Mouse (Mus musculus) heart, embryonic 11.5 days (tissue): ENCODE data around the gene Sh3glb2. TPM values are rescaled to one million over a fixed set of nuclear protein-coding genes. Genes with fewer than 3 reads are reported as not detected.
A peak's percentile ranks its signal among the peaks of the same experiment; 100 is the strongest.

ENCODE experiments used
- ATAC-seq: fragments of 200-750 bp; cut with Nextera tagmentation; replicated peaks from 2 replicates; pipeline ENCODE4 v1.8.0; 2017; ENCODE audit warnings: moderate library complexity; ENCODE audit not compliant: insufficient number of reproducible peaks, low FRiP score, low TSS enrichment
- H3K27ac ChIP-seq: fragments of 300-500 bp; sonication (generic); 2 replicates; pipeline ENCODE4 v1.5.1; 2014; ENCODE audit warnings: mild to moderate bottlenecking, low read depth, low read length
- H3K27me3 ChIP-seq: fragments of 300-500 bp; sonication (generic); 2 replicates; pipeline ENCODE4 v1.6.1; 2014; ENCODE audit warnings: mild to moderate bottlenecking, low read length, mixed read lengths; ENCODE audit not compliant: control insufficient read depth, insufficient read depth
- H3K36me3 ChIP-seq: fragments of 300-500 bp; sonication (generic); 2 replicates; pipeline ENCODE4 v1.6.1; 2014; ENCODE audit warnings: mild to moderate bottlenecking, low read length, moderate library complexity, mixed read lengths; ENCODE audit not compliant: control insufficient read depth, insufficient read depth
- H3K4me1 ChIP-seq: fragments of 300-500 bp; sonication (generic); 2 replicates; pipeline ENCODE4 v1.6.1; 2014; ENCODE audit warnings: low read length; ENCODE audit not compliant: control insufficient read depth, insufficient read depth
- H3K4me2 ChIP-seq: fragments of 300-500 bp; sonication (generic); 2 replicates; pipeline ENCODE4 v1.6.1; 2014; ENCODE audit warnings: mild to moderate bottlenecking, moderate library complexity
- H3K4me3 ChIP-seq: fragments of 300-500 bp; sonication (generic); 2 replicates; pipeline ENCODE4 v1.5.1; 2014; ENCODE audit warnings: low read depth, low read length
- H3K9ac ChIP-seq: fragments of 300-500 bp; sonication (generic); 2 replicates; pipeline ENCODE4 v1.6.1; 2014; ENCODE audit warnings: mild to moderate bottlenecking, low read depth, low read length, moderate library complexity
- H3K9me3 ChIP-seq: fragments of 300-500 bp; sonication (generic); replicated peaks from 2 replicates; pipeline ENCODE4 v1.6.1; 2016; ENCODE audit warnings: low read length; ENCODE audit not compliant: control insufficient read depth
- WGBS: fragments of 180-500 bp; shearing (Covaris S2); extraction: QIAGEN DNeasy Blood & Tissue Kit; methylation state at CpG from one replicate; pipeline ENCODE4 v1.1.7; 2014; ENCODE audit not compliant: insufficient replicate concordance; 5-methylcytosine and 5-hydroxymethylcytosine counted together
- polyA plus RNA-seq: library from polyadenylated mRNA; unstranded; fragments of >200 nt; fragmentation: Nextera tagmentation; extraction: Ambion mirVana; gene quantifications from 2 replicates; pipeline ENCODE4 v1.2.1, GENCODE M21; 2014

The Sh3glb2 gene
- polyA plus RNA-seq, 1 experiment from 2014 or later: 80.2 TPM

- H3K9me3 ChIP-seq: no peaks in the 10 kb centered on the region
- no peaks in the 10 kb centered on the region for H3K27me3 ChIP-seq
- no peak overlapping the region for H3K27ac ChIP-seq
- no peak overlapping the region for H3K4me3 ChIP-seq
- no peak overlapping the region for H3K4me2 ChIP-seq
- H3K36me3 ChIP-seq: peaks cover 7% of the 10 kb centered on the region
- 81% methylated on average over 9 of the region's 9 CpGs for WGBS
- no peaks in the 10 kb centered on the region for H3K4me1 ChIP-seq
- no peak for ATAC-seq
- H3K9ac ChIP-seq: no peak overlapping the region
Measured at GRCm38 (mm10) chr2:30386913-30387312, 27.8 kb upstream of the Sh3glb2 start.

- ATAC-seq: no peak
- H3K36me3 ChIP-seq: peaks cover 17% of the 10 kb centered on the region
- 84% methylated on average over 4 of the region's 4 CpGs for WGBS
Measured at GRCm38 (mm10) chr2:30385591-30385990, 26.5 kb upstream of the Sh3glb2 start.

GRCm38 (mm10) chr2:30384814-30385213 lies 25.7 kb upstream of the Sh3glb2 start:
- Histone ChIP-seq H3K9ac (no peak overlapping the region), H3K4me1 (no peaks in the 10 kb centered on the region), H3K27me3 (no peaks in the 10 kb centered on the region), H3K36me3 (peaks cover 20% of the 10 kb centered on the region), H3K9me3 (no peaks in the 10 kb centered on the region), H3K4me2 (no peak overlapping the region), H3K4me3 (no peak overlapping the region), H3K27ac (peak overlapping the region; percentile 19; the same call in 1 of the 2 replicates)
- 82% methylated on average over 5 of the region's 5 CpGs for WGBS
- ATAC-seq: no peak

More at GRCm38 (mm10) chr2:30385591-30385990, 26.5 kb upstream of the Sh3glb2 start:
- Histone ChIP-seq H3K27me3 (no peaks in the 10 kb centered on the region), H3K9ac (no peak overlapping the region), H3K4me1 (no peaks in the 10 kb centered on the region), H3K27ac (no peak overlapping the region), H3K9me3 (no peaks in the 10 kb centered on the region), H3K4me2 (no peak overlapping the region), H3K4me3 (no peak overlapping the region)

- H3K36me3 ChIP-seq: peaks cover 37% of the 10 kb centered on the region
- H3K27me3 ChIP-seq: no peaks in the 10 kb centered on the region
- H3K4me1 ChIP-seq: no peaks in the 10 kb centered on the region
- H3K27ac ChIP-seq: no peak overlapping the region
- ATAC-seq: 0 out of 2 replicates have a peak, but pooled peaks have one; percentile 11
- no peaks in the 10 kb centered on the region for H3K9me3 ChIP-seq
- H3K9ac ChIP-seq: no peak overlapping the region
- H3K4me3 ChIP-seq: no peak overlapping the region
- 89% methylated on average over 4 of the region's 4 CpGs for WGBS
- no peak overlapping the region for H3K4me2 ChIP-seq
Measured at GRCm38 (mm10) chr2:30381377-30381725, 22.2 kb upstream of the Sh3glb2 start.

GRCm38 (mm10) chr2:30380564-30381376 lies 21.6 kb upstream of the Sh3glb2 start:
- H3K36me3 ChIP-seq: peaks cover 42% of the 10 kb centered on the region
- H3K9me3 ChIP-seq: no peaks in the 10 kb centered on the region
- no peak overlapping the region for H3K4me3 ChIP-seq
- no peak overlapping the region for H3K9ac ChIP-seq
- ATAC-seq: no peak; the same call in 1 of the 2 replicates
- 84% methylated on average over 10 of the region's 10 CpGs for WGBS
- no peaks in the 10 kb centered on the region for H3K4me1 ChIP-seq
- peak overlapping the region; percentile 54; the same call in 1 of the 2 replicates for H3K27ac ChIP-seq
- H3K27me3 ChIP-seq: no peaks in the 10 kb centered on the region
- peak overlapping the region; percentile 27; the same call in 1 of the 2 replicates for H3K4me2 ChIP-seq

- no peak overlapping the region for H3K9ac ChIP-seq
- no peaks in the 10 kb centered on the region for H3K27me3 ChIP-seq
- WGBS: 82% methylated on average over 7 of the region's 7 CpGs
- peaks cover 45% of the 10 kb centered on the region for H3K36me3 ChIP-seq
- H3K9me3 ChIP-seq: no peaks in the 10 kb centered on the region
- H3K4me3 ChIP-seq: no peak overlapping the region
- H3K4me2 ChIP-seq: no peak overlapping the region
- H3K27ac ChIP-seq: no peak overlapping the region
- H3K4me1 ChIP-seq: no peaks in the 10 kb centered on the region
- ATAC-seq: no peak
Measured at GRCm38 (mm10) chr2:30379307-30379706, 20.2 kb upstream of the Sh3glb2 start.

GRCm38 (mm10) chr2:30377721-30378120 lies 18.6 kb upstream of the Sh3glb2 start:
- ATAC-seq: 0 out of 2 replicates have a peak, but pooled peaks have one; percentile 24
- 77% methylated on average over 5 of the region's 5 CpGs for WGBS
- peaks cover 51% of the 10 kb centered on the region for H3K36me3 ChIP-seq

GRCm38 (mm10) chr2:30375893-30376292 lies 16.8 kb upstream of the Sh3glb2 start:
- WGBS: 94% methylated on average over 10 of the region's 10 CpGs
- H3K27ac ChIP-seq: no peak overlapping the region
- H3K36me3 ChIP-seq: peaks cover 55% of the 10 kb centered on the region
- no peak overlapping the region for H3K9ac ChIP-seq
- H3K4me2 ChIP-seq: no peak overlapping the region
- no peak for ATAC-seq
- H3K9me3 ChIP-seq: no peaks in the 10 kb centered on the region
- no peak overlapping the region for H3K4me3 ChIP-seq
- no peaks in the 10 kb centered on the region for H3K4me1 ChIP-seq
- H3K27me3 ChIP-seq: no peaks in the 10 kb centered on the region

More at GRCm38 (mm10) chr2:30377721-30378120, 18.6 kb upstream of the Sh3glb2 start:
- no peak overlapping the region for H3K4me3 ChIP-seq
- H3K4me1 ChIP-seq: no peaks in the 10 kb centered on the region
- no peak overlapping the region for H3K4me2 ChIP-seq
- no peaks in the 10 kb centered on the region for H3K9me3 ChIP-seq
- H3K27me3 ChIP-seq: no peaks in the 10 kb centered on the region
- H3K27ac ChIP-seq: no peak overlapping the region
- H3K9ac ChIP-seq: no peak overlapping the region

GRCm38 (mm10) chr2:30372726-30373125 lies 13.6 kb upstream of the Sh3glb2 start:
- peaks cover 59% of the 10 kb centered on the region for H3K36me3 ChIP-seq
- WGBS: 96% methylated on average over 5 of the region's 5 CpGs
- no peaks in the 10 kb centered on the region for H3K4me1 ChIP-seq
- ATAC-seq: no peak
- H3K27ac ChIP-seq: no peak overlapping the region
- no peak overlapping the region for H3K4me3 ChIP-seq
- no peak overlapping the region for H3K9ac ChIP-seq
- no peaks in the 10 kb centered on the region for H3K27me3 ChIP-seq
- no peak overlapping the region for H3K4me2 ChIP-seq
- H3K9me3 ChIP-seq: no peaks in the 10 kb centered on the region
